Mouse (Mus musculus): ENCODE data around the gene Hesx1.
A peak's percentile ranks its signal among the peaks of the same experiment; 100 is the strongest.
"Not testable (repeated sequence)": the region's sequence is repeated elsewhere in the genome, so short reads cannot be mapped to it uniquely, and the experiment has no call there.

Hesx1 gene

GRCm38 (mm10) chr14:26994211-26994741, at the start of gene Hesx1:
Gene Hesx1 (plus strand): TSS chr14:26994416.
- no peak for DNase-seq (ENCODE audit: low read depth, low spot score)

- DNase-seq (ENCODE audit: low read depth, low spot score) = not testable (repeated sequence)
Measured at GRCm38 (mm10) chr14:26956139-26956538, 38.1 kb upstream of the Hesx1 start.

- DNase-seq (ENCODE audit: low read depth, low spot score) = no peak
Measured at GRCm38 (mm10) chr14:26960518-26960917, 33.7 kb upstream of the Hesx1 start.

- DNase-seq (ENCODE audit: low read depth, low spot score) = no peak
Measured at GRCm38 (mm10) chr14:26969164-26969563, 25.1 kb upstream of the Hesx1 start.

- peak; percentile 57 for DNase-seq (ENCODE audit: low read depth, low spot score)
Measured at GRCm38 (mm10) chr14:26969856-26970407, 24.3 kb upstream of the Hesx1 start.

GRCm38 (mm10) chr14:26970439-26970932, 23.7 kb upstream of the Hesx1 start:
- DNase-seq (ENCODE audit: low read depth, low spot score) = peak; percentile 92

- no peak for DNase-seq (ENCODE audit: low read depth, low spot score)
Measured at GRCm38 (mm10) chr14:26971106-26971789, 23.0 kb upstream of the Hesx1 start, which contains the start of gene Appl1. Gene Appl1 (minus strand): TSS chr14:26971232.

GRCm38 (mm10) chr14:26973089-26973488, 21.1 kb upstream of the Hesx1 start:
- DNase-seq (ENCODE audit: low read depth, low spot score) = no peak

GRCm38 (mm10) chr14:26975490-26975889, 18.7 kb upstream of the Hesx1 start:
- no peak for DNase-seq (ENCODE audit: low read depth, low spot score)

GRCm38 (mm10) chr14:26976212-26976611, 18.0 kb upstream of the Hesx1 start:
- no peak for DNase-seq (ENCODE audit: low read depth, low spot score)

GRCm38 (mm10) chr14:26977500-26977899, 16.7 kb upstream of the Hesx1 start:
- no peak for DNase-seq (ENCODE audit: low read depth, low spot score)

- no peak for DNase-seq (ENCODE audit: low read depth, low spot score)
Measured at GRCm38 (mm10) chr14:26979808-26980207, 14.4 kb upstream of the Hesx1 start.

- no peak for DNase-seq (ENCODE audit: low read depth, low spot score)
Measured at GRCm38 (mm10) chr14:26981021-26981420, 13.2 kb upstream of the Hesx1 start.

- no peak for DNase-seq (ENCODE audit: low read depth, low spot score)
Measured at GRCm38 (mm10) chr14:26981494-26982149, 12.6 kb upstream of the Hesx1 start.

GRCm38 (mm10) chr14:26982150-26982530, 12.1 kb upstream of the Hesx1 start:
- no peak for DNase-seq (ENCODE audit: low read depth, low spot score)

- DNase-seq (ENCODE audit: low read depth, low spot score) = no peak
Measured at GRCm38 (mm10) chr14:26988694-26989093, 5.5 kb upstream of the Hesx1 start.

GRCm38 (mm10) chr14:26991622-26992021, 2.6 kb upstream of the Hesx1 start:
- no peak for DNase-seq (ENCODE audit: low read depth, low spot score)

- no peak for DNase-seq (ENCODE audit: low read depth, low spot score)
Measured at GRCm38 (mm10) chr14:26993427-26993826, 789 bp upstream of the Hesx1 start.

GRCm38 (mm10) chr14:26996257-26996656, 2.0 kb downstream of the Hesx1 start:
- DNase-seq (ENCODE audit: low read depth, low spot score) = no peak

GRCm38 (mm10) chr14:27000386-27000785, 6.2 kb downstream of the Hesx1 start:
- DNase-seq (ENCODE audit: low read depth, low spot score) = no peak

- no peak for DNase-seq (ENCODE audit: low read depth, low spot score)
Measured at GRCm38 (mm10) chr14:27004906-27005305, 10.7 kb downstream of the Hesx1 start.

GRCm38 (mm10) chr14:27005937-27006336, 11.7 kb downstream of the Hesx1 start:
- no peak for DNase-seq (ENCODE audit: low read depth, low spot score)

Data from retina, postnatal 7 days (tissue).